Mouse (Mus musculus) liver, embryonic 14.5 days (tissue): ENCODE data around the gene Smpd3. TPM values are rescaled to one million over a fixed set of nuclear protein-coding genes. Genes with fewer than 3 reads are reported as not detected.

Experiments
- ATAC-seq: fragments of 200-750 bp; cut with Nextera tagmentation; 2 replicates; pipeline ENCODE4 v1.8.0; 2017; ENCODE audit warnings: moderate number of reproducible peaks, mild to moderate bottlenecking, moderate library complexity; ENCODE audit not compliant: insufficient read depth
- DNase-seq, 3 experiments: peaks; one replicate each; pipeline ENCODE4 v3.0.0-alpha.2; 2012 to 2013; ENCODE audit warnings: low read depth in 3 of 3, low spot score in 3 of 3
- H3K27ac ChIP-seq: fragments of 300-500 bp; sonication (generic); 2 replicates; pipeline ENCODE4 v1.5.1; 2014; ENCODE audit warnings: moderate library complexity, mild to moderate bottlenecking, control low read depth, inconsistent platforms
- H3K27me3 ChIP-seq: fragments of 300-500 bp; sonication (generic); 2 replicates; pipeline ENCODE4 v1.6.1; 2014; ENCODE audit warnings: mild to moderate bottlenecking, low read length, moderate library complexity; ENCODE audit not compliant: control insufficient read depth, insufficient read depth
- H3K36me3 ChIP-seq: fragments of 300-500 bp; sonication (generic); replicated peaks from 2 replicates; pipeline ENCODE4 v1.6.1; 2014; ENCODE audit warnings: low read depth; ENCODE audit not compliant: control insufficient read depth, insufficient read depth
- H3K4me1 ChIP-seq, 2 experiments: fragments of 200-500 bp in 1 of 2; fragments of 300-500 bp in 1 of 2; sonication (generic) in 1 of 2; replicated peaks; 2 replicates each; pipeline ENCODE4 v1.6.1; 2012 to 2014; ENCODE audit warnings: antibody characterized with exemption in 1 of 2, inconsistent platforms in 1 of 2, low read length in 1 of 2; ENCODE audit not compliant: control insufficient read depth in 2 of 2, insufficient read depth in 2 of 2
- H3K4me2 ChIP-seq: fragments of 300-500 bp; sonication (generic); 2 replicates; pipeline ENCODE4 v1.6.1; 2014; ENCODE audit warnings: low read depth, mild to moderate bottlenecking, control low read depth, moderate library complexity
- H3K4me3 ChIP-seq, 2 experiments: fragments of 200-500 bp in 1 of 2; fragments of 300-500 bp in 1 of 2; sonication (generic) in 1 of 2; 2 replicates each; pipeline ENCODE4 v1.5.1; 2012 to 2014; ENCODE audit warnings: low read depth in 2 of 2, low read length in 2 of 2, mild to moderate bottlenecking in 2 of 2, control low read depth in 1 of 2, inconsistent platforms in 1 of 2, moderate library complexity in 1 of 2; ENCODE audit not compliant: insufficient read depth in 1 of 2
- H3K9ac ChIP-seq: fragments of 300-500 bp; sonication (generic); replicated peaks from 2 replicates; pipeline ENCODE4 v1.6.1; 2014; ENCODE audit warnings: mild to moderate bottlenecking, control low read depth, moderate library complexity
- H3K9me3 ChIP-seq: fragments of 300-500 bp; sonication (generic); 2 replicates; pipeline ENCODE4 v1.6.1; 2016; ENCODE audit warnings: low read length, mixed read lengths; ENCODE audit not compliant: control insufficient read depth
- CTCF ChIP-seq: IDR thresholded peaks from 2 replicates; pipeline ENCODE4 v1.5.1; 2016; ENCODE audit warnings: antibody characterized with exemption, low read depth, control low read depth
- EP300 ChIP-seq: IDR thresholded peaks from 2 replicates; pipeline ENCODE4 v1.6.1; 2016; ENCODE audit warnings: antibody characterized with exemption, low read depth
- WGBS: fragments of 180-500 bp; shearing (Covaris S2); extraction: QIAGEN DNeasy Blood & Tissue Kit; methylation state at CpG from one replicate; pipeline ENCODE4 v1.1.7; 2014; ENCODE audit not compliant: insufficient replicate concordance; 5-methylcytosine and 5-hydroxymethylcytosine counted together
- polyA plus RNA-seq, 2 experiments: library from polyadenylated mRNA; depleted of rRNA in 1 of 2; stranded (reverse) in 1 of 2; unstranded in 1 of 2; fragments of >200 nt; fragmentation: Nextera tagmentation in 1 of 2; extraction: Ambion mirVana in 1 of 2; gene quantifications; 2 replicates each; pipeline versions ENCODE4 v1.2.1 to v1.2.3; 2012 to 2014

Gene Smpd3
- polyA plus RNA-seq, 2 experiments = 0.22 to 0.34 TPM

- no peak overlapping the region for H3K9ac ChIP-seq
- ATAC-seq (no peak), DNase-seq (no peak)
- H3K27ac ChIP-seq = no peak overlapping the region
- no peaks in the 10 kb centered on the region for H3K36me3 ChIP-seq
- TF ChIP-seq EP300 = no peak
- no peak for TF ChIP-seq CTCF
- H3K9me3 ChIP-seq = no peaks in the 10 kb centered on the region
- H3K4me3 ChIP-seq = no peak overlapping the region
- H3K27me3 ChIP-seq = no peaks in the 10 kb centered on the region
- WGBS = 72% methylated on average over 4 of the region's 4 CpGs
- H3K4me1 ChIP-seq = no peaks in the 10 kb centered on the region
- H3K4me2 ChIP-seq = no peak overlapping the region
These were observed 73.9 kb downstream of the Smpd3 start for GRCm38 (mm10) chr8:106263928-106264327.

GRCm38 (mm10) chr8:106262343-106262742 is 75.4 kb downstream of the Smpd3 start:
- H3K9ac ChIP-seq = no peak overlapping the region
- TF ChIP-seq CTCF = no peak
- TF ChIP-seq EP300 = no peak
- H3K27ac ChIP-seq = no peak overlapping the region
- no peak for ATAC-seq
- no peaks in the 10 kb centered on the region for H3K36me3 ChIP-seq
- no peak for DNase-seq
- WGBS = 57% methylated on average over 5 of the region's 5 CpGs
- H3K27me3 ChIP-seq = no peaks in the 10 kb centered on the region
- no peaks in the 10 kb centered on the region for H3K4me1 ChIP-seq
- no peak overlapping the region for H3K4me3 ChIP-seq
- H3K4me2 ChIP-seq = no peak overlapping the region
- H3K9me3 ChIP-seq = no peaks in the 10 kb centered on the region

- Histone ChIP-seq H3K4me1 (no peaks in the 10 kb centered on the region), H3K27ac (no peak overlapping the region), H3K27me3 (no peaks in the 10 kb centered on the region), H3K9me3 (no peaks in the 10 kb centered on the region), H3K9ac (no peak overlapping the region), H3K4me3 (no peak overlapping the region), H3K36me3 (no peaks in the 10 kb centered on the region), H3K4me2 (no peak overlapping the region)
- DNase-seq (no peak), ATAC-seq (no peak)
- TF ChIP-seq EP300 (no peak), CTCF (no peak)
- whole genome bisulfite sequencing = 74% methylated on average over 4 of the region's 4 CpGs
These were observed 76.9 kb downstream of the Smpd3 start for GRCm38 (mm10) chr8:106260894-106261293.

- DNase-seq = no peak
- Histone ChIP-seq H3K27ac (no peak overlapping the region), H3K4me2 (no peak overlapping the region), H3K27me3 (no peaks in the 10 kb centered on the region), H3K4me1 (no peaks in the 10 kb centered on the region), H3K4me3 (no peak overlapping the region), H3K36me3 (no peaks in the 10 kb centered on the region), H3K9me3 (no peaks in the 10 kb centered on the region), H3K9ac (no peak overlapping the region)
- no peak for ATAC-seq
- WGBS = 74% methylated on average over 10 of the region's 10 CpGs
- TF ChIP-seq EP300 = no peak
- TF ChIP-seq CTCF = no peak
These were observed 78.1 kb downstream of the Smpd3 start for GRCm38 (mm10) chr8:106259579-106260255.

GRCm38 (mm10) chr8:106258169-106258568 is 79.6 kb downstream of the Smpd3 start:
- H3K4me3 ChIP-seq = no peak overlapping the region
- H3K4me1 ChIP-seq = no peaks in the 10 kb centered on the region
- H3K36me3 ChIP-seq = no peaks in the 10 kb centered on the region
- 21% methylated on average over 1 of the region's 1 CpGs for WGBS
- H3K27me3 ChIP-seq = no peaks in the 10 kb centered on the region
- DNase-seq (no peak), ATAC-seq (no peak)
- no peak overlapping the region for H3K9ac ChIP-seq
- TF ChIP-seq CTCF (peak; percentile 53), EP300 (no peak)
- H3K27ac ChIP-seq = no peak overlapping the region
- no peak overlapping the region for H3K4me2 ChIP-seq
- H3K9me3 ChIP-seq = no peaks in the 10 kb centered on the region
